Mouse (Mus musculus) olfactory bulb, adult 2 months (tissue): Measurements from ENCODE around the gene Dcpp2. TPM values are rescaled to one million over a fixed set of nuclear protein-coding genes. Genes with fewer than 3 reads are reported as not detected.
"Not testable (repeated sequence)": the region's sequence is repeated elsewhere in the genome, so short reads cannot be mapped to it uniquely, and the experiment has no call there.

Experiments used
- H3K27ac ChIP-seq: fragments of 200-500 bp; 2 replicates; pipeline ENCODE4 v1.5.1; 2012; ENCODE audit warnings: low read depth, low read length; ENCODE audit not compliant: insufficient read depth
- H3K4me1 ChIP-seq: fragments of 200-500 bp; 2 replicates; pipeline ENCODE4 v1.6.1; 2012; ENCODE audit warnings: low read length; ENCODE audit not compliant: control insufficient read depth, insufficient read depth
- H3K4me3 ChIP-seq: fragments of 200-500 bp; 2 replicates; pipeline ENCODE4 v1.5.1; 2012; ENCODE audit warnings: mild to moderate bottlenecking, low read depth, low read length, moderate library complexity; ENCODE audit not compliant: insufficient read depth
- CTCF ChIP-seq: fragments of 200-500 bp; IDR thresholded peaks from 2 replicates; pipeline ENCODE4 v1.5.1; 2012; ENCODE audit warnings: low read depth, mild to moderate bottlenecking, low read length, moderate library complexity; ENCODE audit not compliant: insufficient read depth
- POLR2A ChIP-seq: fragments of 200-500 bp; IDR thresholded peaks from 2 replicates; pipeline ENCODE4 v1.6.1; 2012; ENCODE audit warnings: mild to moderate bottlenecking, low read depth, low read length, moderate library complexity; ENCODE audit not compliant: insufficient read depth
- WGBS: fragments of 180-500 bp; shearing (Covaris S2); methylation state at CpG from one replicate; pipeline ENCODE4 v1.1.7; 2018; 5-methylcytosine and 5-hydroxymethylcytosine counted together
- polyA plus RNA-seq: library from polyadenylated mRNA; stranded (reverse); fragments of >200 nt; gene quantifications from 2 replicates; pipeline ENCODE4 v1.2.4, GENCODE M21; 2012; ENCODE audit warnings: low replicate concordance; ENCODE audit not compliant: missing spikeins, insufficient read depth, insufficient read length

Gene Dcpp2
- polyA plus RNA-seq, 1 experiment = not detected

GRCm38 (mm10) chr17:23924531-23925007 is 43.9 kb downstream of the Dcpp2 start:
- TF ChIP-seq CTCF (no peak), POLR2A (peak; percentile 72)
- under 1% methylated on average over 29 of the region's 29 CpGs for WGBS
- H3K27ac ChIP-seq = peak overlapping the region; percentile 81
- H3K4me3 ChIP-seq = peak overlapping the region; percentile 60
- 0 out of 2 replicates have a peak, but pooled peaks cover 4% of the 10 kb centered on the region for H3K4me1 ChIP-seq

GRCm38 (mm10) chr17:23925090-23925493 is 44.4 kb downstream of the Dcpp2 start:
- TF ChIP-seq CTCF (no peak), POLR2A (peak; percentile 18; the same call in 1 of the 2 replicates)
- H3K4me3 ChIP-seq = peak overlapping the region; percentile 60
- H3K4me1 ChIP-seq = 0 out of 2 replicates have a peak, but pooled peaks cover 4% of the 10 kb centered on the region
- 0% methylated on average over 14 of the region's 14 CpGs for WGBS
- peak overlapping the region; percentile 77 for H3K27ac ChIP-seq

- TF ChIP-seq CTCF (no peak), POLR2A (no peak)
- no peak overlapping the region for H3K4me3 ChIP-seq
- 92% methylated on average over 5 of the region's 5 CpGs for WGBS
- H3K27ac ChIP-seq = no peak overlapping the region
- H3K4me1 ChIP-seq = no peaks in the 10 kb centered on the region
Measured at GRCm38 (mm10) chr17:23931157-23931556, 50.5 kb downstream of the Dcpp2 start.

GRCm38 (mm10) chr17:23941372-23941771 is 60.7 kb downstream of the Dcpp2 start, which contains the start of gene Sbp:
Gene Sbp (plus strand): TSS chr17:23941672.
- Histone ChIP-seq H3K27ac (no peak within 1 kb of the TSS), H3K4me1 (no peaks in the 10 kb centered on the region), H3K4me3 (no peak within 1 kb of the TSS)
- no peak for TF ChIP-seq CTCF
- TF ChIP-seq POLR2A = no peak

GRCm38 (mm10) chr17:23947486-23947885 is 66.8 kb downstream of the Dcpp2 start:
- 74% methylated on average over 4 of the region's 4 CpGs for WGBS

GRCm38 (mm10) chr17:23949068-23949467 is 68.4 kb downstream of the Dcpp2 start:
- TF ChIP-seq CTCF (no peak), POLR2A (no peak)
- Histone ChIP-seq H3K4me1 (no peaks in the 10 kb centered on the region), H3K27ac (no peak overlapping the region), H3K4me3 (no peak overlapping the region)
- 83% methylated on average over 2 of the region's 2 CpGs for WGBS

More at GRCm38 (mm10) chr17:23947486-23947885, 66.8 kb downstream of the Dcpp2 start:
- not testable (repeated sequence) for H3K27ac ChIP-seq, H3K4me1 ChIP-seq, H3K4me3 ChIP-seq

Other genes starting within 250 kb of the Dcpp2 start
- gene Mmp25, start 235.6 kb upstream of the Dcpp2 start, polyA plus RNA-seq = not detected in 2 replicates
- gene Bicdl2, start 220.4 kb upstream of the Dcpp2 start, polyA plus RNA-seq = not detected in 2 replicates
- gene Hcfc1r1, start 207.3 kb upstream of the Dcpp2 start, polyA plus RNA-seq = not detected in 2 replicates
- not detected in 2 replicates for gene Thoc6, start 207.0 kb upstream of the Dcpp2 start, polyA plus RNA-seq
- gene Tnfrsf12a, start 203.4 kb upstream of the Dcpp2 start, polyA plus RNA-seq = not detected in 2 replicates
- not detected in 2 replicates for gene Cldn6, start 201.6 kb upstream of the Dcpp2 start, polyA plus RNA-seq
- gene Cldn9, start 196.9 kb upstream of the Dcpp2 start, polyA plus RNA-seq = not detected in 2 replicates
- gene 1520401A03Rik, start 158.1 kb upstream of the Dcpp2 start, polyA plus RNA-seq = not detected in 2 replicates
- gene Pkmyt1, start 154.5 kb upstream of the Dcpp2 start, polyA plus RNA-seq = not detected in 2 replicates
- not detected in 2 replicates for gene Paqr4, start 140.0 kb upstream of the Dcpp2 start, polyA plus RNA-seq
- not detected in 2 replicates for gene Kremen2, start 135.0 kb upstream of the Dcpp2 start, polyA plus RNA-seq
- not detected in 2 replicates for gene Flywch1, start 109.3 kb upstream of the Dcpp2 start, polyA plus RNA-seq
- not detected in 2 replicates for gene Flywch2, start 94.8 kb upstream of the Dcpp2 start, polyA plus RNA-seq
- gene Srrm2, start 90.3 kb upstream of the Dcpp2 start, polyA plus RNA-seq = 383 and 683 TPM in 2 replicates
- not detected in 2 replicates for gene Elob, start 51.7 kb upstream of the Dcpp2 start, polyA plus RNA-seq
- not detected in 2 replicates for gene Prss33, start 44.8 kb upstream of the Dcpp2 start, polyA plus RNA-seq
- gene Prss32, start 37.0 kb upstream of the Dcpp2 start, polyA plus RNA-seq = not detected in 2 replicates
- not detected in 2 replicates for gene Prss41, start 36.7 kb upstream of the Dcpp2 start, polyA plus RNA-seq
- gene Prss21, start 12.8 kb upstream of the Dcpp2 start, polyA plus RNA-seq = not detected in 2 replicates
- not detected in 2 replicates for gene Dcpp1, start within 50 bp of the Dcpp2 start, polyA plus RNA-seq
- gene Dcpp3, start 36.6 kb downstream of the Dcpp2 start, polyA plus RNA-seq = not detected in 2 replicates
- not detected in 2 replicates for gene Sbp, start 60.8 kb downstream of the Dcpp2 start, polyA plus RNA-seq
- gene Sbpl, start 74.4 kb downstream of the Dcpp2 start, polyA plus RNA-seq = not detected in 2 replicates
- not detected in 2 replicates for gene Prss30, start 99.7 kb downstream of the Dcpp2 start, polyA plus RNA-seq
- gene Prss22, start 117.2 kb downstream of the Dcpp2 start, polyA plus RNA-seq = not detected in 2 replicates
- not detected in 2 replicates for gene Prss27, start 157.3 kb downstream of the Dcpp2 start, polyA plus RNA-seq
- not detected in 2 replicates for gene Kctd5, start 192.6 kb downstream of the Dcpp2 start, polyA plus RNA-seq